Mouse (Mus musculus) forebrain, embryonic 14.5 days (tissue): ENCODE measurements around the gene Traf7. TPM values are rescaled to one million over a fixed set of nuclear protein-coding genes. Genes with fewer than 3 reads are reported as not detected.

ENCODE experiments used
- ATAC-seq: fragments of 200-750 bp; cut with Nextera tagmentation; 2 replicates; pipeline ENCODE4 v1.8.0; 2017; ENCODE audit warnings: mild to moderate bottlenecking, moderate library complexity
- DNase-seq: peaks from one replicate; pipeline ENCODE4 v3.0.0-alpha.2; 2015; ENCODE audit warnings: low spot score
- H3K27ac ChIP-seq: fragments of 300-500 bp; sonication (generic); 2 replicates; pipeline ENCODE4 v1.5.1; 2014; ENCODE audit warnings: low read depth, mild to moderate bottlenecking, control low read depth, low read length, moderate library complexity
- H3K27me3 ChIP-seq: fragments of 300-500 bp; sonication (generic); replicated peaks from 2 replicates; pipeline ENCODE4 v1.6.1; 2014; ENCODE audit warnings: low read length, control low read depth, mixed read lengths; ENCODE audit not compliant: control insufficient read depth, insufficient read depth
- H3K36me3 ChIP-seq: fragments of 300-500 bp; sonication (generic); 2 replicates; pipeline ENCODE4 v1.6.1; 2014; ENCODE audit warnings: low read length, control low read depth; ENCODE audit not compliant: control insufficient read depth, insufficient read depth
- H3K4me1 ChIP-seq: fragments of 300-500 bp; sonication (generic); 2 replicates; pipeline ENCODE4 v1.6.1; 2014; ENCODE audit warnings: antibody characterized with exemption, low read length, control low read depth; ENCODE audit not compliant: control insufficient read depth, insufficient read depth
- H3K4me2 ChIP-seq: fragments of 300-500 bp; sonication (generic); 2 replicates; pipeline ENCODE4 v1.6.1; 2014; ENCODE audit warnings: mild to moderate bottlenecking, control low read depth, low read length
- H3K4me3 ChIP-seq: fragments of 300-500 bp; sonication (generic); 2 replicates; pipeline ENCODE4 v1.5.1; 2014; ENCODE audit warnings: low read depth, low read length, control low read depth
- H3K9ac ChIP-seq: fragments of 300-500 bp; sonication (generic); 2 replicates; pipeline ENCODE4 v1.6.1; 2014; ENCODE audit warnings: mild to moderate bottlenecking, low read length, control low read depth, moderate library complexity
- H3K9me3 ChIP-seq: fragments of 300-500 bp; sonication (generic); replicated peaks from 2 replicates; pipeline ENCODE4 v1.6.1; 2016; ENCODE audit warnings: low read length, control low read depth, mixed read lengths; ENCODE audit not compliant: control insufficient read depth
- WGBS: fragments of 180-500 bp; shearing (Covaris S2); extraction: QIAGEN DNeasy Blood & Tissue Kit; methylation state at CpG from one replicate; pipeline ENCODE4 v1.1.7; 2014; 5-methylcytosine and 5-hydroxymethylcytosine counted together
- polyA plus RNA-seq: library from polyadenylated mRNA; unstranded; fragments of >200 nt; fragmentation: Nextera tagmentation; extraction: Ambion mirVana; gene quantifications from 2 replicates; pipeline ENCODE4 v1.2.1, GENCODE M21; 2014

Traf7 gene
- 80.1 and 96.6 TPM in 2 replicates for polyA plus RNA-seq

GRCm38 (mm10) chr17:24527723-24528559, at the start of gene Traf7:
Traf7 (minus strand) TSS chr17:24527938.
- Histone ChIP-seq H3K4me1 (peaks cover 25% of the 10 kb centered on the region), H3K27me3 (no peaks in the 10 kb centered on the region), H3K9ac (peak within 1 kb of the TSS; percentile 89), H3K27ac (peak within 1 kb of the TSS; percentile 78), H3K9me3 (no peaks in the 10 kb centered on the region), H3K4me3 (peak within 1 kb of the TSS; percentile 82), H3K4me2 (peak within 1 kb of the TSS; percentile 94), H3K36me3 (peaks cover 17% of the 10 kb centered on the region)
- under 1% methylated on average over 40 of the region's 40 CpGs for WGBS
- ATAC-seq (peak; percentile 98), DNase-seq (peak; percentile 100)

- Histone ChIP-seq H3K27ac (no peak overlapping the region), H3K9me3 (no peaks in the 10 kb centered on the region), H3K36me3 (peaks cover 88% of the 10 kb centered on the region), H3K4me1 (no peaks in the 10 kb centered on the region), H3K9ac (no peak overlapping the region), H3K27me3 (no peaks in the 10 kb centered on the region), H3K4me2 (no peak overlapping the region), H3K4me3 (no peak overlapping the region)
- DNase-seq (no peak), ATAC-seq (no peak)
- 93% methylated on average over 9 of the region's 9 CpGs for WGBS
Observed at GRCm38 (mm10) chr17:24573811-24574210, 46.1 kb upstream of the Traf7 start.

DNA sequence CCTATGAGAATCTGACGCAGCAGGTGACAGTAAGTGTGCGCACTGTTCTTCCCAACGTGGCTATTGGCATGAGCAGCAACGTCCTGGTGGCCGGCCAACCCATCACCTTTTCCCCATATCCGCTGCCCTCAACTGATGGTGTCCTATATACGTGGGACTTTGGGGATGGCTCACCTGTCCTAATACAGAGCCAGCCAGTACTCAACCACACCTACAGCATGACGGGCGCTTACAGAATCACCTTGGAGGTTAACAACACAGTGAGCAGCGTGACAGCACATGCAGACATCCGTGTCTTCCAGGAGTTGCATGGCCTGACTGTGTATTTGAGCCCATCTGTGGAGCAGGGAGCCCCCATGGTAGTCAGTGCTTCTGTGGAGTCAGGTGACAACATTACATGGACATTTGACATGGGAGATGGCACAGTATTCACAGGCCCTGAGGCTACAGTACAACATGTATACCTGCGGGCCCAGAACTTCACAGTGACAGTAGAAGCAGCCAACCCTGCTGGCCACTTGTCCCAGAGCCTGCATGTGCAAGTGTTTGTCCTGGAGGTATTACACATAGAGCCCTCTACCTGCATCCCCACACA, 45.0 kb upstream of the Traf7 start:
- no peaks in the 10 kb centered on the region for H3K9me3 ChIP-seq
- H3K4me1 ChIP-seq = no peaks in the 10 kb centered on the region
- no peaks in the 10 kb centered on the region for H3K27me3 ChIP-seq
- H3K36me3 ChIP-seq = peaks cover 77% of the 10 kb centered on the region
- no peak overlapping the region for H3K4me3 ChIP-seq
- WGBS = 94% methylated on average over 12 of the region's 12 CpGs
- ATAC-seq (no peak), DNase-seq (no peak)
- H3K4me2 ChIP-seq = no peak overlapping the region
- no peak overlapping the region for H3K27ac ChIP-seq
- H3K9ac ChIP-seq = no peak overlapping the region

DNA sequence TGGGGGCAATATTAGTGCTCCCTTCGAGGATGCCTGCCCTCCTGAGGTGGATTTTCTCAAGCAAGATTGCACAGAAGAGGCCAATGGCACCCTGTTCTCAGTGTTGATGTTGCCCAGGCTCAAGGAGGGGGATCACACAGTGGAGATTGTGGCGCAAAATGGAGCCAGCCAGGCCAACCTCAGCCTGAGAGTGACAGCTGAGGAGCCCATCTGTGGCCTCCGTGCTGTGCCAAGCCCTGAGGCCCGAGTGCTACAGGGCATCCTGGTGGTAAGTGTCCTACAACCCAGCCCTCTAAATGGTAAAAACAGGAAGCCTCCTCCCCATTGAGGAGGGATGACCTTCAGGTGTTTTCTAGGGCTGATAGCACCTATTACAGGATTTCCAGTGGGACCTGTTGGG, 42.1 kb upstream of the Traf7 start:
- H3K36me3 ChIP-seq = peaks cover 73% of the 10 kb centered on the region
- no peak overlapping the region for H3K4me3 ChIP-seq
- no peak overlapping the region for H3K4me2 ChIP-seq
- H3K27me3 ChIP-seq = no peaks in the 10 kb centered on the region
- no peak overlapping the region for H3K9ac ChIP-seq
- no peaks in the 10 kb centered on the region for H3K9me3 ChIP-seq
- no peaks in the 10 kb centered on the region for H3K4me1 ChIP-seq
- WGBS = 90% methylated on average over 4 of the region's 4 CpGs
- H3K27ac ChIP-seq = no peak overlapping the region
- no peak for ATAC-seq
- DNase-seq = no peak

- Histone ChIP-seq H3K4me2 (no peak overlapping the region), H3K27ac (no peak overlapping the region), H3K4me3 (no peak overlapping the region), H3K9me3 (no peaks in the 10 kb centered on the region), H3K4me1 (no peaks in the 10 kb centered on the region), H3K27me3 (no peaks in the 10 kb centered on the region), H3K36me3 (peaks cover 48% of the 10 kb centered on the region), H3K9ac (no peak overlapping the region)
- ATAC-seq = no peak
- no peak for DNase-seq
- 67% methylated on average over 8 of the region's 8 CpGs for WGBS
Observed at GRCm38 (mm10) chr17:24567034-24567779, 39.5 kb upstream of the Traf7 start.

GRCm38 (mm10) chr17:24565792-24566191, 38.1 kb upstream of the Traf7 start:
- WGBS = 65% methylated on average over 3 of the region's 3 CpGs
- ATAC-seq (no peak), DNase-seq (no peak)
- Histone ChIP-seq H3K36me3 (peaks cover 34% of the 10 kb centered on the region), H3K9me3 (no peaks in the 10 kb centered on the region), H3K4me1 (no peaks in the 10 kb centered on the region), H3K4me3 (no peak overlapping the region), H3K9ac (no peak overlapping the region), H3K27me3 (no peaks in the 10 kb centered on the region), H3K4me2 (no peak overlapping the region), H3K27ac (0 out of 2 replicates have a peak overlapping the region, but pooled peaks have one; percentile 7)

GRCm38 (mm10) chr17:24565092-24565491, 37.4 kb upstream of the Traf7 start:
- Histone ChIP-seq H3K36me3 (peaks cover 28% of the 10 kb centered on the region), H3K4me1 (no peaks in the 10 kb centered on the region), H3K9ac (no peak overlapping the region), H3K27ac (no peak overlapping the region), H3K4me2 (no peak overlapping the region), H3K4me3 (no peak overlapping the region), H3K9me3 (no peaks in the 10 kb centered on the region), H3K27me3 (no peaks in the 10 kb centered on the region)
- 90% methylated on average over 3 of the region's 3 CpGs for WGBS
- no peak for ATAC-seq
- DNase-seq = no peak

- DNase-seq (no peak), ATAC-seq (no peak)
- no peak overlapping the region for H3K4me2 ChIP-seq
- peaks cover 2% of the 10 kb centered on the region for H3K4me1 ChIP-seq
- H3K27me3 ChIP-seq = no peaks in the 10 kb centered on the region
- no peaks in the 10 kb centered on the region for H3K9me3 ChIP-seq
- no peak overlapping the region for H3K27ac ChIP-seq
- 91% methylated on average over 4 of the region's 4 CpGs for WGBS
- no peak overlapping the region for H3K9ac ChIP-seq
- H3K36me3 ChIP-seq = peaks cover 21% of the 10 kb centered on the region; the same call in 1 of the 2 replicates
- no peak overlapping the region for H3K4me3 ChIP-seq
Observed at GRCm38 (mm10) chr17:24564422-24564821, 36.7 kb upstream of the Traf7 start.
